Mouse (Mus musculus): Measurements from ENCODE around the gene Fam171a2. TPM values are rescaled to one million over a fixed set of nuclear protein-coding genes. Genes with fewer than 3 reads are reported as not detected.

The Fam171a2 gene
- total RNA-seq, 4 experiments from 2014 or later = 2.5 to 5.4 (median 3.6) TPM

- no peak for DNase-seq (ENCODE audit: low spot score)
Measured at GRCm38 (mm10) chr11:102435754-102436470, 11.6 kb downstream of the Fam171a2 start.

GRCm38 (mm10) chr11:102434816-102435705 is 12.4 kb downstream of the Fam171a2 start:
- no peak for DNase-seq (ENCODE audit: low spot score)

GRCm38 (mm10) chr11:102434406-102434805 is 13.1 kb downstream of the Fam171a2 start:
- peak; percentile 88 for DNase-seq (ENCODE audit: low spot score)

- DNase-seq (ENCODE audit: low spot score) = no peak
Measured at GRCm38 (mm10) chr11:102433866-102434265, 13.6 kb downstream of the Fam171a2 start.

- peak; percentile 80 for DNase-seq (ENCODE audit: low spot score)
Measured at GRCm38 (mm10) chr11:102432896-102433295, 14.6 kb downstream of the Fam171a2 start.

- DNase-seq (ENCODE audit: low spot score) = no peak
Measured at GRCm38 (mm10) chr11:102432115-102432843, 15.2 kb downstream of the Fam171a2 start.

- no peak for DNase-seq (ENCODE audit: low spot score)
Measured at GRCm38 (mm10) chr11:102431728-102432114, 15.8 kb downstream of the Fam171a2 start.

GRCm38 (mm10) chr11:102431018-102431645 is 16.4 kb downstream of the Fam171a2 start:
- peak; percentile 87 for DNase-seq (ENCODE audit: low spot score)

GRCm38 (mm10) chr11:102430121-102431017 is 17.1 kb downstream of the Fam171a2 start, which contains the start of gene Grn:
Gene Grn (plus strand): TSS chr11:102430315.
- peak; percentile 96 for DNase-seq (ENCODE audit: low spot score)

GRCm38 (mm10) chr11:102429551-102429950 is 17.9 kb downstream of the Fam171a2 start:
- no peak for DNase-seq (ENCODE audit: low spot score)

- DNase-seq (ENCODE audit: low spot score) = no peak
Measured at GRCm38 (mm10) chr11:102428981-102429540, 18.4 kb downstream of the Fam171a2 start.

GRCm38 (mm10) chr11:102425555-102426316 is 21.7 kb downstream of the Fam171a2 start:
- DNase-seq (ENCODE audit: low spot score) = no peak

GRCm38 (mm10) chr11:102424666-102425065 is 22.8 kb downstream of the Fam171a2 start:
- DNase-seq (ENCODE audit: low spot score) = no peak

- DNase-seq (ENCODE audit: low spot score) = no peak
Measured at GRCm38 (mm10) chr11:102421559-102421958, 25.9 kb downstream of the Fam171a2 start.

- no peak for DNase-seq (ENCODE audit: low spot score)
Measured at GRCm38 (mm10) chr11:102418887-102419286, 28.6 kb downstream of the Fam171a2 start.

- DNase-seq (ENCODE audit: low spot score) = no peak
Measured at GRCm38 (mm10) chr11:102417160-102417559, 30.3 kb downstream of the Fam171a2 start.

GRCm38 (mm10) chr11:102415034-102415802 is 32.3 kb downstream of the Fam171a2 start:
- DNase-seq (ENCODE audit: low spot score) = no peak

GRCm38 (mm10) chr11:102413059-102413458 is 34.4 kb downstream of the Fam171a2 start:
- DNase-seq (ENCODE audit: low spot score) = no peak

Data from heart, adult 8-10 months (tissue).